Mouse (Mus musculus) ES-E14 (cell line): ENCODE measurements at regions not wholly inside any gene's neighbourhood (a gene's known extent, or its start where the extent isn't known, plus 50 kb on each side); places are given as distances from the start of the nearest gene placed in this dataset.

ENCODE experiments used
- CHD2 ChIP-seq: IDR thresholded peaks from 2 replicates; pipeline ENCODE4 v1.6.1; 2014; ENCODE audit warnings: mild to moderate bottlenecking, low read depth, low read length, inconsistent platforms
- MAFK ChIP-seq: IDR thresholded peaks from 2 replicates; pipeline ENCODE4 v1.6.1; 2014; ENCODE audit warnings: mild to moderate bottlenecking, low read depth, low read length, inconsistent platforms; ENCODE audit not compliant: insufficient read depth
- ZNF384 ChIP-seq: IDR thresholded peaks from 2 replicates; pipeline ENCODE4 v1.6.1; 2012; ENCODE audit warnings: low read depth, low read length, inconsistent platforms

GRCm38 (mm10) chr9:101690402-101690861, 171.2 kb upstream of the 9630041A04Rik start:
- no peak for TF ChIP-seq MAFK
- no peak for TF ChIP-seq CHD2
- TF ChIP-seq ZNF384, result no peak
